Mouse (Mus musculus) left cerebral cortex, adult 2 months (tissue): ENCODE results near the gene Akt3. TPM values are rescaled to one million over a fixed set of nuclear protein-coding genes. Genes with fewer than 3 reads are reported as not detected.

Experiments
- DNase-seq, 2 experiments: peaks; one replicate each; pipeline ENCODE4 v3.0.0; 2021 to 2022; ENCODE audit warnings: low spot score in 2 of 2, mixed read lengths in 1 of 2; ENCODE audit errors: extremely low spot score in 1 of 2
- H3K27ac ChIP-seq: fragments of 200-600 bp; 2 replicates; pipeline ENCODE4 v1.8.1; 2022
- H3K4me3 ChIP-seq: fragments of 200-600 bp; 2 replicates; pipeline ENCODE4 v1.8.1; 2022
- CTCF ChIP-seq: fragments of 200-600 bp; IDR thresholded peaks from 2 replicates; pipeline ENCODE4 v1.8.1; 2022; ENCODE audit warnings: antibody characterized with exemption, mild to moderate bottlenecking, moderate library complexity
- intact Hi-C: fragments of 180-260 bp; cut with DNase I; formaldehyde crosslinking; loops from one replicate; pipeline ENCODE4 v1.15.1; 2025
- total RNA-seq, 2 experiments: library from RNA; stranded (reverse); gene quantifications; 2 replicates each; pipeline ENCODE4 v1.2.3; 2021

The Akt3 gene
- total RNA-seq, 2 experiments from 2014 or later, result 257 to 258 TPM

DNA sequence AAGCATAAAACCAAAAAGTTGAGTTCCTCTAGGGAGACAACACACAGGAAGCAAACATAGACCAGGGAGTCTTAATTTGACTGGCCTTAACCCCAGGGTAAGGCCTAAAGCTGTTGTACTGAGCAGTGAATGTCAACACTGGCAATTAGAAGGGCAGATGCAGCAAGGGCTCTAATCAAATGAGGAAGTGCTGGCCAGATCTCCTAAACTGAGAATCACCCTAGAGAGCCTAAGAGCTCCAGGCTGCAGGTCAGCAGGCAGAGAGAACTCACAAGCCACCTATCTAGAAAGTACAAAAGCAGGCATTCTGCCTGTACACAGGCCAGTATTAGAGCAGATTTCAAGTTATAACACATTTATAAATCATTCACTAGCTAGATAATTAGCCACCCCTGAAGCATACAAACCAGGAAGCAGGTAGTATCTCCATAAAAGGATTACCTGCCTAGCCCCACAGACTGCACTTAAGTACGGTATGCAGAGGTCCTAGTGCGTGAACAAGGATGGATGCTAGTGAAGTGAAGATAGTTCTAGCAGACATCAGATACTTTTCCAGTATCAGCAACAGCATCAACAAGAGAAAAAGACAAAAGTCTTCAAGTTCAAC, 147.2 kb downstream of the Akt3 start:
- intact Hi-C loops, result no loop called here
- TF ChIP-seq CTCF, result no peak
- no peak overlapping the region for H3K27ac ChIP-seq
- H3K4me3 ChIP-seq, result no peak overlapping the region
- DNase-seq, result no peak

DNA sequence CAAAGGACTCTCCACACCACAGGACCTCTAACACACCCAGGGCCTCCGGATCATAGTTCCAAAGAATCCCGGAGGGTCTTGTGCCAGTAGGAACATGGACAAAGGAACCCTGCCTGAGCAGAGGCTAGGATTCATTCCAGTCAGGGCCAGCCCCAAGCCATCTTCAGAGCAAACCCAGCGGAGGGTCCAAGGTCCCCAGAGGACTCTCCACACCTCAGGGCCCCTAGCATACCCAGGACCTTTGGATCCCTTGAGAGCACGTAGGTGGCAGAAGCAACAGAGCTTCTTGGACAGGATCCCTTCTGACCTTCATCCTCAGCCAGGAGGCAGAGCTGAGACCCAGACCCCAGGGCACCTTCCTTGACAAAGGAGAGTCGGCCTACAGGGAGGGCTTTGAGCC, 167.5 kb downstream of the Akt3 start:
- intact Hi-C loops, result no loop called here

DNA sequence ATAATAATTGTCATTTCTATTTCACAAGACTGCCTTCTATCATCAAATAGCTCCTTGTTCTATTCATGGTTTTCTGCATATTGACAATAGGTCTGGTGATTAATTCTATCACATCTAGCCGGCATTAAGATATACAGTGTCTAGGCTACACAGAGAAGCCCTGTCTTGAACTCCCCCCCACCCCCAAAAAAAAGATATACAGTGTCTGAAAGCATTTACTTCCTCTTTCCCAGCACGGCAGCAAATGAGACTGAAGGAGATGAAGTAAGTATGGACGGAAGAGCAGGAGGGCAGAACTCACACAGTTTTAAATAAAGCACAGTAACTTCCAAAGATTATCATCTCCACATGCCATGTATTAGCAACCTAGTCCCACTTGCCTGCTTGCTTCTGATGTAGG, 168.5 kb downstream of the Akt3 start:
- no peak for TF ChIP-seq CTCF
- intact Hi-C loops, result no loop called here
- Histone ChIP-seq H3K4me3 (no peak overlapping the region), H3K27ac (no peak overlapping the region)
- DNase-seq, result no peak

More for the DNA sequence above, 167.5 kb downstream of the Akt3 start:
- Histone ChIP-seq H3K27ac (no peak overlapping the region), H3K4me3 (no peak overlapping the region)
- no peak for TF ChIP-seq CTCF
- no peak for DNase-seq

DNA sequence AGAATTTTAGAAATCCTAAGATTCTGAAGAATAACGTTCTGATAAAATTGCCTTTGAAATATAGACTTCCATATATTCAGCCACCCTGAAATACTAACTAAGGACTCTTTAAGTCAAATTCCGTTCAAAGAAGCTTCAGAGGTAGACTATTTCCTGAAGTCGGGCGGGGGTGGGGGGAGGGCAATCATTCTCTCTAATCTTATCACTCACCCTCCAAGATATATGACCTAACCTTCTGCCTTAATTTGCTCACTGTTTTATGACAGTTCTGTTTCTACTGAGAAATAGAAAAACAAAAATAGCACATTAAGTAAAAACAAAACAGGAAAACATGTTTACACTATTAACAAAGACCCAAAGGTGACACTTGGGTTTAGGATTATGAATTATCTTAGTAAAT, 169.0 kb downstream of the Akt3 start:
- H3K27ac ChIP-seq, result no peak overlapping the region
- TF ChIP-seq CTCF, result no peak

DNA sequence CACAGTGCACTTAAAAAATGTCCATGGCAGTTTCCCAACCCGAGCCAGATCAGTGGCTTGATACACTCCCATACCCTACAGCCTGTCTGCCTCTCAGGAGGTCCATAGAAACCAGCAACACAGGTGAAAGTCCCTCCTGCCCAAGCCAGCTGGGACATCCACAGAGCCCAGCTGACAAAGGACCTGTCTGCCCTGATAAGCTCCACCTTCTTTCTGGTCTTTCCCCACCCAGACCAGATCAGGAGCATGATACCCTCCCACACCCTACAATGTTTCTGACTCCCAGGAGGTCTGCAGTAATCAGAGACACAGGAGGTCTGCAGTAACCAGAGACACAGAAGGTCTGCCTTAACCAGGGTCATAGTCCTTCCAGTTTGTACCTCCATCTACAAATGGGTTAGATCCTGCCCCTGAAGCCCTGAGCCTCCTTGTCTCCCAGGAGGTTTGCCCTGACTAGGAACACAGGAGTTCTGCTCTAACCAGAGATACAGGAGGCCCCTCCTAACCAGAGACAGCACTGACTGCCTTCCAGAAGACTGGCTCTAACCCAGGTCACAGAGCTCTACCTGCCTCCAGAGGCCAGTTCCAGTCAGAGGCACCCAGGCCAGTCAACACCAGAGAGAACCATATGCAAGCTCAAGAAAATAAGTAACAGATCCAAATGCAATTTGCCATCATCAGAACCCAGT, 175.9 kb downstream of the Akt3 start:
- intact Hi-C loops, result no loop called here
- no peak overlapping the region for H3K27ac ChIP-seq
- no peak overlapping the region for H3K4me3 ChIP-seq
- DNase-seq, result no peak
- no peak for TF ChIP-seq CTCF

More for the DNA sequence above, 169.0 kb downstream of the Akt3 start:
- H3K4me3 ChIP-seq, result no peak overlapping the region
- no peak for DNase-seq
- intact Hi-C loops, result no loop called here

DNA sequence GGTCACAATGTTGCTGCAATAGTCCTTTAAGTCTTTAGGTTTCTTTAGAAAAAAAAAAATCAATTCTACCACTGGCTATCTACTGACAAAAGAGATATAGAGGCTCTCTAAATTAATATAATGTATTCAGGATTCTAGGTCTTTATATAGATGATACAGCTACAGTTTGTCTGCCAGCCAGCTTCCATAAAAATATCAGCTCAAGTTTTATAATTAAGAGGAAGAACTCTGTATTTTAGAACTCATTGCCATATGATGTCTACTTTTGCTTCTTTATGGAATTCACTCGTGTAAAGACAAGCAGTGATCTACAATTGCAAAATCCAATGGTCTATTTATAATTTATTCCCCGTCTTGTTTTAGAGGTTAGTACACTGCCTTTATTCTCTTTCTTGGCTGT, 188.8 kb downstream of the Akt3 start:
- Histone ChIP-seq H3K4me3 (no peak overlapping the region), H3K27ac (no peak overlapping the region)
- no peak for TF ChIP-seq CTCF
- DNase-seq, result no peak
- intact Hi-C loops, result no loop called here

DNA sequence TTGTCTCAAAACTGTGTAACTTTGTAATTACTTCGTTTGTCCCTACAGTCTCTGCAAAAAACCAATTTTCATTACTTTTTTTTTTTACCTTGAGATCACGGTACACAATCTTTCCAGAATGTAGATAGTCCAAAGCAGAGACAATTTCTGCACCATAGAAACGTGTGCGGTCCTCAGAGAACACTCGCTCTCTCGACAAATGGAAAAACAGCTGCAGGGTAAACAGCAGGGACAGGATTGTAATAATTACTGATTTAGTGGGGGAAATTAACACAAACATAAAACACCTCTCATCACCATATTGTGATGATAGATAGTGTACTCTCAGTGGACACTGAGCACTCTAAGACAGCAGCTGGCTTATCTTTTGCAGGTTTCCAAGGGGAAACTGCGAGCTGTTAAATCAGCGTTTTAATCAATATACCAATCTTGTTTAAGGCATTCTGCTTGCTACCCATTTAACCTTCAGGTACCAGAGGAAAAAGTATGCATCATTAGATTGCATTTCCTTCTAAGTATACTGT, 190.8 kb downstream of the Akt3 start:
- no peak for DNase-seq
- H3K4me3 ChIP-seq, result no peak overlapping the region
- intact Hi-C loops, result no loop called here
- H3K27ac ChIP-seq, result no peak overlapping the region
- no peak for TF ChIP-seq CTCF

DNA sequence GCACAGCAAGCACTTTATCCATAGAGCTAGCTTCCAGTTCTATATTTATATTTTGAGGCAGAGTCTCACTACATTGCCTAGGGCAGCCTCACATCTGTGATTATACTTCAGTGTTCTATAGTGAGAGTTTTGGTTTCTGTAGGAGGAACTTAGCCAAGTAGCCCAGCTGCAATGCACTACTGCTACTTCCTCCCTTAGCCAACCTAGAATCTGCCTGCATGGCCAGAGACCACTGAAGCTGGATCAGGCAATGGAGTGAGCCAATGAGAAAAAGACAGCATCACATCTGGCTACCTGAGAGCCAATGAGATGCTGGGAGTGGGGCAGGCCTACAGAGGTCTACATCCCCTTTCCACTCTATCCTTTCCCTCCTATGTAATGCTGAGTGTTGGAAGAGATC, 192.3 kb downstream of the Akt3 start:
- intact Hi-C loops, result no loop called here
- no peak for DNase-seq
- H3K27ac ChIP-seq, result 0 out of 2 replicates have a peak overlapping the region, but pooled peaks have one; percentile 17
- TF ChIP-seq CTCF, result no peak
- no peak overlapping the region for H3K4me3 ChIP-seq

DNA sequence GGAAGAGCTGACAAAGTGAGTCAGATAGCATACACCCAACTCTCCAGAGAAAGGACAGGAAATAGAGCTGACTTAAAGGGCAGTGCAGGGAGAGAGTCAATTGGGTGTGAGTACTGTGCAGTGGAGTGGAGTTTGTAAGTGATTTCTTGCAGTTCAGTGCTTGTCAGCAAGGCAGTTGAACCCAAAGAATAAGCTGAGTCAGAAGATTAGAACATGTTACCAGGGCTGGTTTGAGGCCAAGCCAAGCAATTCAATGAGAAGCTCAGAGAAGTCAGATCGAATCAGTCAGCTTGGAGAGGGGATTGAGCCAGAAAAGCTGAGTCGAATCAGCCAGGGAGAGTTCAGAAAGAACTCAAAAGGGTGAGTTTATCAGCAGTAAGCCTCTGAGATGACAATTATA, 196.2 kb downstream of the Akt3 start:
- TF ChIP-seq CTCF, result no peak
- H3K27ac ChIP-seq, result no peak overlapping the region
- no peak overlapping the region for H3K4me3 ChIP-seq
- intact Hi-C loops, result no loop called here
- no peak for DNase-seq

DNA sequence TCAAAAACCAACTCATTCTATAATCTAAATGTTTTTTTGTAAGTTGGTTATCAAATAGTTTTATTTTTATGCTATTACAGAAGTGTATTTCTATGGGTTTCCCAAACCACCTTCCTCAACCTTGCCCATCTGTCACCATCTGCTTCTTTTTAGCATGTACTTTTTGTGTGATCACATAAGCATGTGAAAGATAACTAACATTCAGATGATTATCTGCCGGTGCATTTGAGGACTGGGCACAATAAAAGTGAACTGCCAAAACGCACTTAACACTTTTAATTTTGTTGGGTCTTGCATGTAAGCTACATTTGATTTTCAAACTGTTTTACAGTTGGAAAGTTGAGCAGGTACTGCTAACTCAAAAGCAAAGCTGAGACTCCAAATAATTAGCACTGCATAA, 203.1 kb downstream of the Akt3 start:
- DNase-seq, result no peak
- intact Hi-C loops, result no loop called here
- no peak overlapping the region for H3K4me3 ChIP-seq
- TF ChIP-seq CTCF, result no peak
- H3K27ac ChIP-seq, result no peak overlapping the region

DNA sequence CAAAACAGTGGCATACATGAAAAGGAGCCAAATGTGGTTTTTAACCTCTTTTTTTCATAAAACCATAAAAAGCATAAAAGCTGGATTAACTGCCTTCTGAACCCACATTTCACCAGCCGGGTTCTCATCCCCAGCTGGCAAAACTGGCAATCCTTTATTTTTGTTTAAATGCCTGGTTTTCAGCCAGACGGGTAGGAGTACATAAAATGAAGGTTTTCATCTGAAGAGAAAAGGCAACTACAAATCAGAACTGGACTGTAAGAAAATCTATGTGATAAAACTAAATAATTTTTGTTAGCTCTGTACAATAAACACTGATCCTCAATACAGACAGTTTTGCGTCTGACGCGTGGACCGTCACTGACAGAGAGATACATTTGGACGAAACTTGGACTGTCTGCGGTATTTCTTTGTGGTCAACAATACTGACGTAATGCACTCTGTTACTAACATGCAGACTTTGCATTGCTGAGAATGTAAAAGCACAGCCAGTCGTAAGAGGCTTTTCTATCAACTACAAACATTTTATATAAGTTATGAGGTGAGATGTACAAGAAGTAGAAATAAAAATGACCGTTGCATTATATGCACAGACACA, 206.5 kb downstream of the Akt3 start:
- peak overlapping the region; percentile 66 for H3K27ac ChIP-seq
- no peak overlapping the region for H3K4me3 ChIP-seq
- intact Hi-C loops, result loop anchor here (2.0 kb wide), 1 partner anchor 119 kb away; no protein-coding TSS in a partner anchor
- no peak for DNase-seq
- TF ChIP-seq CTCF, result no peak

DNA sequence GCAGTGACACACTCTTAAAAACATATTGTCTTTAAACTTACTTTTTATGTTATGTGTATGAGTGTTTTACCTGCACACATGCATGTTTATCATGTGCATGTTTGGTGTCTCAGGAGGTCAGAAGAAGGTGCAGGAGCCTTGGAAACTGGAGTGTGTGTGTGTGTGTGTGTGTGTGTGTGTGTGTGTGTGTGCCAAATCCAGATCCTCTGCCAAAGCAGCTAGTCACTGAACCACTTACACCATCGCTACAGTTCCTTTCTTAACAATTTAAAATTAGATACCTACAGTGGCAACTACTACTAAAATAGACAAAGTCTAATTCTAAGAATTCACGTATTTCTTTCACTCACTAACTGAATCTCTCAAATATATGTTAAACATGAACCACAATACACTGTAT, 209.2 kb downstream of the Akt3 start:
- intact Hi-C loops, result no loop called here
- no peak for DNase-seq

More for the DNA sequence above, 209.2 kb downstream of the Akt3 start:
- H3K27ac ChIP-seq, result peak overlapping the region; percentile 24; the same call in 1 of the 2 replicates
- H3K4me3 ChIP-seq, result no peak overlapping the region
- TF ChIP-seq CTCF, result no peak
